Mouse (Mus musculus) erythroblast, adult 5-6 weeks (primary cell): ENCODE data around the gene Cdk11b. TPM values are rescaled to one million over a fixed set of nuclear protein-coding genes. Genes with fewer than 3 reads are reported as not detected.

Experiments
- total RNA-seq, 2 experiments: library from RNA; stranded (forward) in 1 of 2; stranded (reverse) in 1 of 2; fragments of 150-400 nt in 1 of 2; fragments of 200-764, 138-1000 nt in 1 of 2; gene quantifications; 2 replicates each; pipeline versions ENCODE4 v1.2.3 to v1.2.4; 2015 to 2017; ENCODE audit warnings: low replicate concordance in 2 of 2

The Cdk11b gene
- total RNA-seq, 2 experiments from 2014 or later: 20.7 to 24.8 TPM

Other genes starting within 250 kb of the Cdk11b start
- gene Gabrd, start 226.7 kb upstream of the Cdk11b start, total RNA-seq (2015; ENCODE audit: low replicate concordance): not detected in 2 replicates
- gene Gabrd, start 226.7 kb upstream of the Cdk11b start, total RNA-seq (2017; ENCODE audit: low replicate concordance): not detected in 2 replicates
- not detected in 2 replicates for gene Cfap74, start 215.7 kb upstream of the Cdk11b start, total RNA-seq (2015; ENCODE audit: low replicate concordance)
- 0.56 TPM in 1 of 2 replicates, not detected in the other for gene Cfap74, start 215.7 kb upstream of the Cdk11b start, total RNA-seq (2017; ENCODE audit: low replicate concordance)
- not detected in 2 replicates for gene Tmem52, start 155.7 kb upstream of the Cdk11b start, total RNA-seq (2015; ENCODE audit: low replicate concordance)
- not detected in 2 replicates for gene Tmem52, start 155.7 kb upstream of the Cdk11b start, total RNA-seq (2017; ENCODE audit: low replicate concordance)
- 42.4 and 62.8 TPM in 2 replicates for gene Gnb1, start 133.5 kb upstream of the Cdk11b start, total RNA-seq (2015; ENCODE audit: low replicate concordance)
- 18.8 and 34.2 TPM in 2 replicates for gene Gnb1, start 133.5 kb upstream of the Cdk11b start, total RNA-seq (2017; ENCODE audit: low replicate concordance)
- 42.3 and 46.2 TPM in 2 replicates for gene Nadk, start 62.5 kb upstream of the Cdk11b start, total RNA-seq (2015; ENCODE audit: low replicate concordance)
- 27.5 and 27.6 TPM in 2 replicates for gene Nadk, start 62.5 kb upstream of the Cdk11b start, total RNA-seq (2017; ENCODE audit: low replicate concordance)
- gene Slc35e2, start 23.4 kb upstream of the Cdk11b start, total RNA-seq (2015; ENCODE audit: low replicate concordance): 10.4 and 13.8 TPM in 2 replicates
- 7.6 and 13.2 TPM in 2 replicates for gene Slc35e2, start 23.4 kb upstream of the Cdk11b start, total RNA-seq (2017; ENCODE audit: low replicate concordance)
- gene Gm10563, start 20.6 kb downstream of the Cdk11b start, total RNA-seq (2015; ENCODE audit: low replicate concordance): not detected in 2 replicates
- not detected in 2 replicates for gene Gm10563, start 20.6 kb downstream of the Cdk11b start, total RNA-seq (2017; ENCODE audit: low replicate concordance)
- 1.9 TPM in 1 of 2 replicates, not detected in the other for gene Mmp23, start 28.5 kb downstream of the Cdk11b start, total RNA-seq (2015; ENCODE audit: low replicate concordance)
- gene Mmp23, start 28.5 kb downstream of the Cdk11b start, total RNA-seq (2017; ENCODE audit: low replicate concordance): not detected in 2 replicates
- gene Mib2, start 44.3 kb downstream of the Cdk11b start, total RNA-seq (2015; ENCODE audit: low replicate concordance): 0.77 and 0.84 TPM in 2 replicates
- 2.1 and 3.2 TPM in 2 replicates for gene Mib2, start 44.3 kb downstream of the Cdk11b start, total RNA-seq (2017; ENCODE audit: low replicate concordance)
- gene Fndc10, start 69.5 kb downstream of the Cdk11b start, total RNA-seq (2015; ENCODE audit: low replicate concordance): not detected in 2 replicates
- 0.09 TPM in 1 of 2 replicates, not detected in the other for gene Fndc10, start 69.5 kb downstream of the Cdk11b start, total RNA-seq (2017; ENCODE audit: low replicate concordance)
- gene Ssu72, start 79.9 kb downstream of the Cdk11b start, total RNA-seq (2015; ENCODE audit: low replicate concordance): 35.9 and 37.1 TPM in 2 replicates
- gene Ssu72, start 79.9 kb downstream of the Cdk11b start, total RNA-seq (2017; ENCODE audit: low replicate concordance): 28.3 and 43.4 TPM in 2 replicates
- gene Tmem240, start 109.9 kb downstream of the Cdk11b start, total RNA-seq (2015; ENCODE audit: low replicate concordance): 0.19 TPM in 1 of 2 replicates, not detected in the other
- gene Tmem240, start 109.9 kb downstream of the Cdk11b start, total RNA-seq (2017; ENCODE audit: low replicate concordance): not detected in 2 replicates
- 4.6 and 14.0 TPM in 2 replicates for gene Atad3a, start 136.2 kb downstream of the Cdk11b start, total RNA-seq (2015; ENCODE audit: low replicate concordance)
- gene Atad3a, start 136.2 kb downstream of the Cdk11b start, total RNA-seq (2017; ENCODE audit: low replicate concordance): 11.9 and 17.4 TPM in 2 replicates
- not detected in 2 replicates for gene Vwa1, start 149.8 kb downstream of the Cdk11b start, total RNA-seq (2015; ENCODE audit: low replicate concordance)
- not detected in 2 replicates for gene Vwa1, start 149.8 kb downstream of the Cdk11b start, total RNA-seq (2017; ENCODE audit: low replicate concordance)
- 1.3 TPM in 1 of 2 replicates, not detected in the other for gene Tmem88b, start 161.0 kb downstream of the Cdk11b start, total RNA-seq (2015; ENCODE audit: low replicate concordance)
- 0.42 and 1.3 TPM in 2 replicates for gene Tmem88b, start 161.0 kb downstream of the Cdk11b start, total RNA-seq (2017; ENCODE audit: low replicate concordance)
- 2.5 TPM in 1 of 2 replicates, not detected in the other for gene Ankrd65, start 165.6 kb downstream of the Cdk11b start, total RNA-seq (2015; ENCODE audit: low replicate concordance)
- gene Ankrd65, start 165.6 kb downstream of the Cdk11b start, total RNA-seq (2017; ENCODE audit: low replicate concordance): 1.7 and 4.3 TPM in 2 replicates
- 33.0 and 33.8 TPM in 2 replicates for gene Mrpl20, start 178.0 kb downstream of the Cdk11b start, total RNA-seq (2015; ENCODE audit: low replicate concordance)
- 18.9 and 45.0 TPM in 2 replicates for gene Mrpl20, start 178.0 kb downstream of the Cdk11b start, total RNA-seq (2017; ENCODE audit: low replicate concordance)
- 117 and 136 TPM in 2 replicates for gene Ccnl2, start 187.6 kb downstream of the Cdk11b start, total RNA-seq (2015; ENCODE audit: low replicate concordance)
- 187 and 202 TPM in 2 replicates for gene Ccnl2, start 187.6 kb downstream of the Cdk11b start, total RNA-seq (2017; ENCODE audit: low replicate concordance)
- 25.0 and 35.9 TPM in 2 replicates for gene Aurkaip1, start 206.4 kb downstream of the Cdk11b start, total RNA-seq (2015; ENCODE audit: low replicate concordance)
- gene Aurkaip1, start 206.4 kb downstream of the Cdk11b start, total RNA-seq (2017; ENCODE audit: low replicate concordance): 48.7 and 56.0 TPM in 2 replicates
- 2.1 TPM in 1 of 2 replicates, not detected in the other for gene Mxra8, start 214.8 kb downstream of the Cdk11b start, total RNA-seq (2015; ENCODE audit: low replicate concordance)
- gene Mxra8, start 214.8 kb downstream of the Cdk11b start, total RNA-seq (2017; ENCODE audit: low replicate concordance): not detected in 2 replicates
- 3.7 and 6.7 TPM in 2 replicates for gene Dvl1, start 222.5 kb downstream of the Cdk11b start, total RNA-seq (2015; ENCODE audit: low replicate concordance)
- 4.8 and 6.3 TPM in 2 replicates for gene Dvl1, start 222.5 kb downstream of the Cdk11b start, total RNA-seq (2017; ENCODE audit: low replicate concordance)
- not detected in 2 replicates for gene Tas1r3, start 238.5 kb downstream of the Cdk11b start, total RNA-seq (2015; ENCODE audit: low replicate concordance)
- 0.14 and 0.85 TPM in 2 replicates for gene Tas1r3, start 238.5 kb downstream of the Cdk11b start, total RNA-seq (2017; ENCODE audit: low replicate concordance)
- gene Cptp, start 244.6 kb downstream of the Cdk11b start, total RNA-seq (2015; ENCODE audit: low replicate concordance): 1.5 and 1.7 TPM in 2 replicates
- 2.5 and 6.4 TPM in 2 replicates for gene Cptp, start 244.6 kb downstream of the Cdk11b start, total RNA-seq (2017; ENCODE audit: low replicate concordance)
- gene Ints11, start 244.7 kb downstream of the Cdk11b start, total RNA-seq (2015; ENCODE audit: low replicate concordance): 5.6 and 10.0 TPM in 2 replicates
- 7.8 and 8.5 TPM in 2 replicates for gene Ints11, start 244.7 kb downstream of the Cdk11b start, total RNA-seq (2017; ENCODE audit: low replicate concordance)